Mouse (Mus musculus): ENCODE measurements around the gene Vmn1r65. TPM values are rescaled to one million over a fixed set of nuclear protein-coding genes. Genes with fewer than 3 reads are reported as not detected.
"Not testable (repeated sequence)": the region's sequence is repeated elsewhere in the genome, so short reads cannot be mapped to it uniquely, and the experiment has no call there.

Vmn1r65 gene
- polyA plus RNA-seq (2015; fragmentation: Nextera tagmentation; extraction: Ambion mirVana): not detected in 2 replicates

GRCm38 (mm10) chr7:6010910-6011309 is at the start of gene Vmn1r65:
Gene Vmn1r65, minus strand, starts transcription at chr7:6011010.
- Histone ChIP-seq H3K27ac (replicated peaks) (no peak within 1 kb of the TSS), H3K9ac (no peak within 1 kb of the TSS), H3K27me3 (no peaks in the 10 kb centered on the region), H3K4me1 (no peaks in the 10 kb centered on the region), H3K9me3 (replicated peaks) (peaks cover 6% of the 10 kb centered on the region; the same call in 1 of the 2 replicates), H3K36me3 (no peaks in the 10 kb centered on the region), H3K4me3 (replicated peaks) (no peak within 1 kb of the TSS), H3K4me2 (replicated peaks) (no peak within 1 kb of the TSS)
- ATAC-seq (ENCODE audit: insufficient number of reproducible peaks, low FRiP score, low TSS enrichment, low read depth): no peak
- 98% methylated on average over 1 of the region's 1 CpGs for WGBS

DNA sequence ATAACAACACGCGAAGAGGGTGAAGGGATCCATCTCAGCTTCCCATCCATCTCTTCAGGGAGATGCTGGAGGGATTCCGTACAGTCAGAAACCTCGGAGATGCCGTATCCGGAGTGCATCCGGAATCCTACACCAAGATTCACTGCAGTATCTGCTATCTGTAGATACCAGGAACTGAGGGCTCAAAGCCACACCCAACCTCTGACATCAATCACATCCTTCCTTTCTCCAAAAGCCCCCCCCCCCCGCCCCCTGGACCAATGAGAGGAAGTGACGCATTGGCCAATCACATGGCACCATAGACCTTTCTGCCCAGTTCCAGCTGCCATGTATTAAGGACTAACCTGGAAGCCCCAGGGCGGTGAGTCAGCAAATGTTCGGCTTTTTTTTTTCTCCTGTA is 34.1 kb upstream of the Vmn1r65 start, which contains the start of gene Nlrp4c:
Gene Nlrp4c (plus strand): TSS at position 301 of the 400 bp plus-strand sequence.
- WGBS: 86% methylated on average over 11 of the region's 11 CpGs
- Histone ChIP-seq H3K4me3 (replicated peaks) (no peak within 1 kb of the TSS), H3K9me3 (replicated peaks) (no peaks in the 10 kb centered on the region; the same call in 1 of the 2 replicates), H3K4me2 (replicated peaks) (no peak within 1 kb of the TSS), H3K36me3 (no peaks in the 10 kb centered on the region), H3K4me1 (no peaks in the 10 kb centered on the region), H3K27ac (replicated peaks) (no peak within 1 kb of the TSS), H3K27me3 (no peaks in the 10 kb centered on the region), H3K9ac (no peak within 1 kb of the TSS)
- no peak for ATAC-seq (ENCODE audit: insufficient number of reproducible peaks, low FRiP score, low TSS enrichment, low read depth)

- ATAC-seq (ENCODE audit: insufficient number of reproducible peaks, low FRiP score, low TSS enrichment, low read depth); H3K27ac ChIP-seq (replicated peaks): not testable (repeated sequence)
- WGBS: 86% methylated on average over 4 of the region's 4 CpGs
Observed at GRCm38 (mm10) chr7:5982426-5982825, 28.4 kb downstream of the Vmn1r65 start.

DNA sequence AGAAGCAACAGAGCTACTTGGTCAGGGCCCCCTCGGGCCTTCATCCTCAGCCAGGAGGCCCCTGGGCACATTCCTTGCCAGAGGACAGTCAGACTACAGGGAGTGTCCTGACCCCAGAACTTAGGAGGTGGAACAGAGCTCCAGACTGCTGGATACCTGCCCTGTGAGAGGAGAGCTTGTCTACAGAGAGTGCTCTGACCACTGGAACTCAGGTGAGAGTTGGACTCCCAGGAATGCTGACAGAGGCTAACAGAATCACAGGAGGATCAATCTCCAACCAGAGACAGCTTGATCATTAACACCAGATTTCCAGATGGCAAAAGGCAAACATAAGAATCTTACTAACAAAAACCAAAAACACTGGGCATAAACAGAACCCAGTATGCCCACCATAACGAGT is 38.3 kb downstream of the Vmn1r65 start:
- not testable (repeated sequence) for H3K36me3 ChIP-seq; H3K27ac ChIP-seq (replicated peaks); H3K4me1 ChIP-seq; H3K9ac ChIP-seq; H3K4me3 ChIP-seq (replicated peaks); H3K9me3 ChIP-seq (replicated peaks); H3K4me2 ChIP-seq (replicated peaks); H3K27me3 ChIP-seq; ATAC-seq (ENCODE audit: insufficient number of reproducible peaks, low FRiP score, low TSS enrichment, low read depth)
- WGBS: 84% methylated on average over 2 of the region's 2 CpGs

More at GRCm38 (mm10) chr7:5982426-5982825, 28.4 kb downstream of the Vmn1r65 start:
- not testable (repeated sequence) for H3K36me3 ChIP-seq; H3K4me2 ChIP-seq (replicated peaks); H3K9ac ChIP-seq; H3K27me3 ChIP-seq; H3K4me3 ChIP-seq (replicated peaks); H3K4me1 ChIP-seq; H3K9me3 ChIP-seq (replicated peaks)

Other genes with a start within 250 kb of the Vmn1r65 start
- not detected in 2 replicates for gene Vmn1r63, start 205.6 kb downstream of the Vmn1r65 start, polyA plus RNA-seq (2015; fragmentation: Nextera tagmentation; extraction: Ambion mirVana)
- gene Vmn1r64, start 126.5 kb downstream of the Vmn1r65 start, polyA plus RNA-seq (2015; fragmentation: Nextera tagmentation; extraction: Ambion mirVana): not detected in 2 replicates
- not detected in 2 replicates for gene Nlrp4c, start 34.2 kb upstream of the Vmn1r65 start, polyA plus RNA-seq (2015; fragmentation: Nextera tagmentation; extraction: Ambion mirVana)
- 26.4 and 27.2 TPM in 2 replicates for gene Zfp787, start 145.0 kb upstream of the Vmn1r65 start, polyA plus RNA-seq (2015; fragmentation: Nextera tagmentation; extraction: Ambion mirVana)
- 60.3 and 61.5 TPM in 2 replicates for gene Zfp444, start 161.2 kb upstream of the Vmn1r65 start, polyA plus RNA-seq (2015; fragmentation: Nextera tagmentation; extraction: Ambion mirVana)
- gene Galp, start 186.1 kb upstream of the Vmn1r65 start, polyA plus RNA-seq (2015; fragmentation: Nextera tagmentation; extraction: Ambion mirVana): not detected in 2 replicates
- not detected in 2 replicates for gene Zscan5b, start 211.3 kb upstream of the Vmn1r65 start, polyA plus RNA-seq (2015; fragmentation: Nextera tagmentation; extraction: Ambion mirVana)
- gene Epp13, start 241.7 kb upstream of the Vmn1r65 start, polyA plus RNA-seq (2015; fragmentation: Nextera tagmentation; extraction: Ambion mirVana): not detected in 2 replicates